Mouse (Mus musculus): ENCODE measurements at regions not wholly inside any gene's neighbourhood (a gene's known extent, or its start where the extent isn't known, plus 50 kb on each side); places are given as distances from the start of the nearest gene placed in this dataset.

DNA sequence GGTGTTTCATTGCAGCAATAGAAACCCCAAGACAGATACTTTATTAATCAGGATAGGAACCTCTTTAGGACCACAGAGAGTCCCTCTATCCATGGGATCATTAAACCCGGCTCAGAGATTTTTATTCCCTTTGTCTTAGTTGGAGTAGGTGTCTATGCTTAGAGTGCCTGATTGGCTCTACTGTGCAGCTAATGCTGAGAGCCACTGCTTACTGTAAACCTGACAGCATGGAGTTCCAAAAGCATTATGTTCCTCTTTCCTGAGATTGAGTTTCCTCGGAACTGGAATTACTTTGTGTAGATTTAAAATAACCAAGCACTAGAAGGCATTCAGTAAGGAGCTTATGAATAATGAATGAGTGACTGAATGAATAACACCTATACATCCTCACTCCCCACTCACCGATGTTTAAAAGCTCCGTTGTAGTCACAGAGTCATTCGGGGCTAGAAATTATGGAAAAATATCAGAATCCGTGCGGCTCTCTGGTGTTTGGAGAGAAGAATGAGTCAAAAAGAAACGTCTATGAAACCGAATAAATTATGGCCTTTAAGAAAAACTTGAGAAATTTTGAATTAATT, 200.8 kb downstream of the Gm5426 start:
- Histone ChIP-seq H3K27ac (ENCODE audit: insufficient read depth, low read depth, low read length) (no peak overlapping the region), H3K4me3 (ENCODE audit: low read depth, low read length) (no peak overlapping the region), H3K4me1 (ENCODE audit: control insufficient read depth, insufficient read depth, insufficient read length, low read length) (no peaks in the 10 kb centered on the region; the same call in 1 of the 2 replicates), H3K27me3 (ENCODE audit: control insufficient read depth, insufficient read depth, low read length) (no peaks in the 10 kb centered on the region), H3K36me3 (ENCODE audit: control insufficient read depth, insufficient read depth, low read length) (no peaks in the 10 kb centered on the region)
- WGBS: 92% methylated on average over 9 of the region's 9 CpGs
- TF ChIP-seq POLR2A (IDR thresholded peaks at IDR 0.05; ENCODE audit: low read depth, low read length) (no peak), CTCF (IDR thresholded peaks at IDR 0.05; ENCODE audit: extremely low read depth, insufficient read length, insufficient replicate concordance, low read depth, low read length) (no peak)

DNA sequence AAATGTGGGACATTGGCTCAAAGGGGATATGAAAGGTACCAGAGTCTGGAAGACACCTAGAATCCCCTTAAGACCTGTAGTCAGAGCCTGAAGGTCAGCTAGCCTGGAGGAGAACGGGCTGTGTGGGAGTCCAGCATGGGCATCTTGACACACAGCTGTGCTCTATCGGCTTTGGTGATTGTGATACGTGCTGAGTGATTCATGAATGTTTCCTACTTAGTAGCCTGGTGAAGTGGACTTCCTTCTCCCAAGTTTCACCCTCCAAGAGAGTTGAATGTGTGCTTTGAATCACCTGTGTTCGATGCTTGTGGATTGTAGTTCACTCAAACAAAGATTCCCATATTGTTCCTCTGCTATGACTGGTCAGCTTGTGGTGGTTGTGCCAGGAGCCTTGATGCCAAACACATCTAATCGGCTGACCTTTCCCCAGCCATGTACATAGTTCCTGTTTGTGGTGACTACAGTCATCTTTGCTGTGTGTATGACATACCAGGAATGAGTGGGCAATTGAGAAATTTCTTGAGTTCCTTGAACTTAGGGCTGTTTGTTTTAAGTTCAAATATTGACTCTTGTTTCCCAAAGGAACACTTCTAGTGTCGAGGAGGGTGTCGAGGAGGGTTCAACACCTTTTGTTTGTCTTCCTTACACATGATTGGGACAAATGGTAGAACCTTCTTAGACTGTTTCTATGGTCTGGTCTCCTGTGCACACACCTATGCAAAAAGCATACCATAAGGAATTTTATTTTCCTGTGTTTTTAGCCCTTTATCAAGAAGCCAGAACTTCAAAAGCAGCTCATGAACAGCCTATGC, 201.6 kb downstream of the Gm5426 start:
- no peak overlapping the region for H3K27ac ChIP-seq (ENCODE audit: insufficient read depth, low read depth, low read length)

DNA sequence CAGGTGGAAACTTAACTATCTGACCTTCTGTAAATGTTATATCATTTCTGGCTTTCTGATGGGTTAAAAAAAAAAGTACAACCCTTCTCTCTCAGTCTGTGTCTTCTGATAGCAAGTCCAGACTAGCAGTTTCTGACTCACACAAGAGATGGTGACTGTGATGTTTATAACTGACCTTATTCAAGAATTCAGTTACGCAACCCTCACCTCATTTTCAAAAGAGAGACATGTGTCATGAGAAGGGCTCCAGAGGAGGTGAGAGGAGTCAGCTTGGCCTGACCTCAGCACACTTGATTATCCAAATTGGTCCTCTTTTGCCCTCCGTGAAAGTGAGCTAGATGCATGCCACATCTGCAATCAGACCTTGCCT, 202.2 kb downstream of the Gm5426 start:
- WGBS: 86% methylated on average over 2 of the region's 2 CpGs
- Histone ChIP-seq H3K36me3 (ENCODE audit: control insufficient read depth, insufficient read depth, low read length) (no peaks in the 10 kb centered on the region), H3K27me3 (ENCODE audit: control insufficient read depth, insufficient read depth, low read length) (no peaks in the 10 kb centered on the region), H3K4me3 (ENCODE audit: low read depth, low read length) (no peak overlapping the region), H3K27ac (ENCODE audit: insufficient read depth, low read depth, low read length) (no peak overlapping the region), H3K4me1 (ENCODE audit: control insufficient read depth, insufficient read depth, insufficient read length, low read length) (no peaks in the 10 kb centered on the region)
- no peak for TF ChIP-seq POLR2A (IDR thresholded peaks at IDR 0.05; ENCODE audit: low read depth, low read length)
- TF ChIP-seq CTCF (IDR thresholded peaks at IDR 0.05; ENCODE audit: extremely low read depth, insufficient read length, insufficient replicate concordance, low read depth, low read length): no peak

More for the DNA sequence above, 201.6 kb downstream of the Gm5426 start:
- Histone ChIP-seq H3K4me1 (ENCODE audit: control insufficient read depth, insufficient read depth, insufficient read length, low read length) (no peaks in the 10 kb centered on the region; the same call in 1 of the 2 replicates), H3K4me3 (ENCODE audit: low read depth, low read length) (no peak overlapping the region), H3K27me3 (ENCODE audit: control insufficient read depth, insufficient read depth, low read length) (no peaks in the 10 kb centered on the region), H3K36me3 (ENCODE audit: control insufficient read depth, insufficient read depth, low read length) (no peaks in the 10 kb centered on the region)
- 64% methylated on average over 7 of the region's 7 CpGs for WGBS
- TF ChIP-seq CTCF (IDR thresholded peaks at IDR 0.05; ENCODE audit: extremely low read depth, insufficient read length, insufficient replicate concordance, low read depth, low read length) (no peak), POLR2A (IDR thresholded peaks at IDR 0.05; ENCODE audit: low read depth, low read length) (no peak)

DNA sequence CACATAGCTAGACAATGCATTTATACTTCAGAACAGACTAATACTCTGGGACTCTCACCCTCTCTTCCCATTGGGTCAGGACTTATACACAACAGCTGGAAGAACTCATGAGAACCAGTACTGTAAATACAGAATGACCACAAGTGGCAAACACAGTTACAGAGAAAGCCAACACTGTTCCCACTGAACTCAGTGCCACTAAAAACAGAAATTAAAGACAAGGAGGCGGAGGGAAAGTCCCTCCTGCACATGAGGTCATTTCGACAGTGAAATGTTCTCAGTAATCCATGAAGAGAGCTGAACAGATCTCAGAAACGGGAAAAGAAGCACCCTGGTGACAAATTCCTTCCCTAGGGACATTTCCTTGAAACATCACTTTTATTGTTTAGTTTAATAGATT, 206.1 kb downstream of the Gm5426 start:
- no peaks in the 10 kb centered on the region for H3K27me3 ChIP-seq (ENCODE audit: control insufficient read depth, insufficient read depth, low read length)
- no peak overlapping the region for H3K4me3 ChIP-seq (ENCODE audit: low read depth, low read length)
- H3K27ac ChIP-seq (ENCODE audit: insufficient read depth, low read depth, low read length): no peak overlapping the region
- TF ChIP-seq CTCF (IDR thresholded peaks at IDR 0.05; ENCODE audit: extremely low read depth, insufficient read length, insufficient replicate concordance, low read depth, low read length): no peak
- no peak for TF ChIP-seq POLR2A (IDR thresholded peaks at IDR 0.05; ENCODE audit: low read depth, low read length)
- no peaks in the 10 kb centered on the region for H3K4me1 ChIP-seq (ENCODE audit: control insufficient read depth, insufficient read depth, insufficient read length, low read length)
- WGBS: 70% methylated on average over 3 of the region's 3 CpGs
- H3K36me3 ChIP-seq (ENCODE audit: control insufficient read depth, insufficient read depth, low read length): no peaks in the 10 kb centered on the region

DNA sequence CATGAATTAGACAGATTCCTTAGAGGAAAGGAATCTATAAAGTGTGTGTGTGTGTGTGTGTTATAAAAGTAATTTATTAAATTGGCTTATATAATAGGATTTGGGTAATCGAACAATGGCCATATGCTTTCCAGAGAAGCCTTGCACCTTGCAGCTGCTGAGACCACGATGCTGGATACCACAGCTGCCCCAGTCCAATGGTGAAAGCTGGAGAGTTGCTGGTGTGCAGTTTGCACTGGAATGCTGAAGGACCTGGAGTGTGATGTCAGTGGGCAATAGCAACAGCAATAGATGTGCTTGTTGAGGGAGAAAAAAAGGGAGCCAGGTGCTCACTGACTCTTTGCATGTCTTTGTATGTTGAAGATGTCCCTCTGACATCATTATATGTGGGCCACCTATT, 207.3 kb downstream of the Gm5426 start:
- Histone ChIP-seq H3K27me3 (ENCODE audit: control insufficient read depth, insufficient read depth, low read length) (no peaks in the 10 kb centered on the region), H3K27ac (ENCODE audit: insufficient read depth, low read depth, low read length) (no peak overlapping the region), H3K4me1 (ENCODE audit: control insufficient read depth, insufficient read depth, insufficient read length, low read length) (no peaks in the 10 kb centered on the region), H3K36me3 (ENCODE audit: control insufficient read depth, insufficient read depth, low read length) (no peaks in the 10 kb centered on the region), H3K4me3 (ENCODE audit: low read depth, low read length) (no peak overlapping the region)
- TF ChIP-seq POLR2A (IDR thresholded peaks at IDR 0.05; ENCODE audit: low read depth, low read length): no peak
- TF ChIP-seq CTCF (IDR thresholded peaks at IDR 0.05; ENCODE audit: extremely low read depth, insufficient read length, insufficient replicate concordance, low read depth, low read length): no peak
- 79% methylated on average over 2 of the region's 2 CpGs for WGBS

DNA sequence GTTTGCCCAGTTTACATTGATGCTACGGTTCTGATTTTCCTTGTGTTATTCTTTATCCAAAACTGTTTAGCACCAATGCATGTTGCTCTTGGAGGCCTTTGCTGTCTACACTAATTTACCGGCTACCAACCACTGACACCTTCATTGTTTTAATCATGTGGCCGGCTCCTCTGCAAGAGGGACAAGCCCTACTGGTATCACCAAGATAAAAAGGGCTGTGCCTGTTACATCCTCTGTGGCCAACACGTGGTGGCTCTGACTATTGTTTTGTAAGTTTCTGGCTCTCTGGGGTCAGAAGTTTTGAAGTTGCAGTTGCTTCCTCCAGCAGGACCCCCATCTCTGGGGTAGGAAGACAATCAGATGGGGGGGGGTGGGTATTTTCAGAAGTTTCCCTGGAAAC, 214.3 kb downstream of the Gm5426 start:
- Histone ChIP-seq H3K4me3 (ENCODE audit: low read depth, low read length) (no peak overlapping the region), H3K27ac (ENCODE audit: insufficient read depth, low read depth, low read length) (no peak overlapping the region), H3K27me3 (ENCODE audit: control insufficient read depth, insufficient read depth, low read length) (no peaks in the 10 kb centered on the region), H3K4me1 (ENCODE audit: control insufficient read depth, insufficient read depth, insufficient read length, low read length) (no peaks in the 10 kb centered on the region), H3K36me3 (ENCODE audit: control insufficient read depth, insufficient read depth, low read length) (no peaks in the 10 kb centered on the region)
- WGBS: 80% methylated on average over 4 of the region's 4 CpGs
- TF ChIP-seq POLR2A (IDR thresholded peaks at IDR 0.05; ENCODE audit: low read depth, low read length) (no peak), CTCF (IDR thresholded peaks at IDR 0.05; ENCODE audit: extremely low read depth, insufficient read length, insufficient replicate concordance, low read depth, low read length) (no peak)

DNA sequence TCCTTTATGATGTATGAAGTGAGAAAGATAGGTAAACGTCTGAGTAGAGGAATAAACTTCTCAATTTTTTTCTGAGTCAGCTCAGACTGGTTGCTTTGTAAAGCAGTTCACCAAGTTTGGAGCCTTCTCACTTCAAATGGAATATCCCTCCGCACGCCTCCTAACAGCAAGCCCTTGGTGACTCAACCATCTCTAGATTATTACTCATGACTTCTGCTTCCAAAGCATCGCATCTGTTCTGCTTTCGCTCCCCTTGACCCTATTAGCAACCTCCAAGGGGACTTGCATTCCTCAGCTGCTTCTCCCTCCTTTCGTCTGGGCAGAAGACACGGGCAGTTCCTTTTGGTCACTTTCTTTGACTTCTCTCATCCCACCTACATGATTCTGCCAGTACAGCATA, 214.9 kb downstream of the Gm5426 start:
- no peak overlapping the region for H3K27ac ChIP-seq (ENCODE audit: insufficient read depth, low read depth, low read length)
- WGBS: 75% methylated on average over 7 of the region's 7 CpGs

More for the DNA sequence above, 214.9 kb downstream of the Gm5426 start:
- Histone ChIP-seq H3K36me3 (ENCODE audit: control insufficient read depth, insufficient read depth, low read length) (no peaks in the 10 kb centered on the region), H3K4me3 (ENCODE audit: low read depth, low read length) (no peak overlapping the region), H3K4me1 (ENCODE audit: control insufficient read depth, insufficient read depth, insufficient read length, low read length) (no peaks in the 10 kb centered on the region), H3K27me3 (ENCODE audit: control insufficient read depth, insufficient read depth, low read length) (no peaks in the 10 kb centered on the region)
- TF ChIP-seq POLR2A (IDR thresholded peaks at IDR 0.05; ENCODE audit: low read depth, low read length) (no peak), CTCF (IDR thresholded peaks at IDR 0.05; ENCODE audit: extremely low read depth, insufficient read length, insufficient replicate concordance, low read depth, low read length) (no peak)
